Mouse (Mus musculus): ENCODE data around the gene U2af1. TPM values are rescaled to one million over a fixed set of nuclear protein-coding genes. Genes with fewer than 3 reads are reported as not detected.

The U2af1 gene
- 26.5 and 30.8 TPM in 2 replicates for polyA plus RNA-seq (2012; rRNA removed)

GRCm38 (mm10) chr17:31658468-31659185 is at the start of gene U2af1:
TSS of gene U2af1 (minus strand) at chr17:31658892.

GRCm38 (mm10) chr17:31677507-31677906 is 18.8 kb upstream of the U2af1 start, which contains the start of gene Cryaa:
TSS of gene Cryaa (plus strand) at chr17:31677807.

GRCm38 (mm10) chr17:31636942-31637811 is 21.5 kb downstream of the U2af1 start, which contains the start of gene Cbs:
TSS of gene Cbs (minus strand) at chr17:31637238.

Other genes starting within 250 kb of the U2af1 start
- 28.3 and 31.3 TPM in 2 replicates for gene Wdr4, start 138.9 kb downstream of the U2af1 start, polyA plus RNA-seq (2012; rRNA removed)
- 171 and 172 TPM in 2 replicates for gene Ndufv3, start 138.8 kb downstream of the U2af1 start, polyA plus RNA-seq (2012; rRNA removed)
- 19.6 and 22.8 TPM in 2 replicates for gene Pknox1, start 94.2 kb downstream of the U2af1 start, polyA plus RNA-seq (2012; rRNA removed)
- gene Cbs, start 21.7 kb downstream of the U2af1 start, polyA plus RNA-seq (2012; rRNA removed), result 74.8 and 79.0 TPM in 2 replicates
- gene Cryaa, start 18.9 kb upstream of the U2af1 start, polyA plus RNA-seq (2012; rRNA removed), result not detected in 2 replicates
- 13.3 and 13.7 TPM in 2 replicates for gene Sik1, start 196.9 kb upstream of the U2af1 start, polyA plus RNA-seq (2012; rRNA removed)

Data from colon, adult 2 months (tissue).